Mouse (Mus musculus) adrenal gland, postnatal 25 days (tissue): Measurements from ENCODE around the gene Myh9. TPM values are rescaled to one million over a fixed set of nuclear protein-coding genes. Genes with fewer than 3 reads are reported as not detected.

Experiments used
- DNase-seq: peaks from one replicate; pipeline ENCODE4 v3.0.0; 2021; ENCODE audit warnings: mixed read lengths
- long read RNA-seq: library from polyadenylated mRNA; stranded (forward); transcript quantifications from one replicate; pipeline ENCODE4 v2.0.0, GENCODE M21; 2021
- total RNA-seq: library from RNA; stranded (reverse); gene quantifications from 2 replicates; pipeline ENCODE4 v1.2.3, GENCODE M21; 2021

Gene Myh9
- 325 and 352 TPM in 2 replicates for total RNA-seq
- long read RNA-seq, full-length matches to known transcripts, result 10 of 41 reads
- long read RNA-seq, partial matches to known transcripts, result 22 of 41 reads
- long read RNA-seq, other reads (novel, unspliced or antisense), result 9 of 41 reads

- DNase-seq, result peak; percentile 99
These were observed at the start of gene Myh9 for GRCm38 (mm10) chr15:77842047-77842843. Myh9 (minus strand) TSS chr15:77842175.

GRCm38 (mm10) chr15:77891766-77892165 lies 49.8 kb upstream of the Myh9 start:
- DNase-seq, result no peak

GRCm38 (mm10) chr15:77889761-77890422 lies 47.9 kb upstream of the Myh9 start:
- no peak for DNase-seq

GRCm38 (mm10) chr15:77888286-77888685 lies 46.3 kb upstream of the Myh9 start:
- DNase-seq, result peak; percentile 53

- no peak for DNase-seq
These were observed 45.1 kb upstream of the Myh9 start for GRCm38 (mm10) chr15:77887093-77887488.

GRCm38 (mm10) chr15:77886369-77887092 lies 44.6 kb upstream of the Myh9 start:
- no peak for DNase-seq

GRCm38 (mm10) chr15:77885945-77886344 lies 44.0 kb upstream of the Myh9 start:
- DNase-seq, result no peak

GRCm38 (mm10) chr15:77885159-77885558 lies 43.2 kb upstream of the Myh9 start:
- DNase-seq, result no peak

- no peak for DNase-seq
These were observed 41.7 kb upstream of the Myh9 start for GRCm38 (mm10) chr15:77883697-77884010.

- no peak for DNase-seq
These were observed 41.1 kb upstream of the Myh9 start for GRCm38 (mm10) chr15:77882797-77883696.

GRCm38 (mm10) chr15:77882297-77882696 lies 40.3 kb upstream of the Myh9 start:
- DNase-seq, result no peak

GRCm38 (mm10) chr15:77881698-77882097 lies 39.7 kb upstream of the Myh9 start:
- no peak for DNase-seq

- DNase-seq, result no peak
These were observed 38.8 kb upstream of the Myh9 start for GRCm38 (mm10) chr15:77880738-77881137.

GRCm38 (mm10) chr15:77879756-77880155 lies 37.8 kb upstream of the Myh9 start:
- DNase-seq, result no peak

GRCm38 (mm10) chr15:77877209-77877608 lies 35.2 kb upstream of the Myh9 start:
- DNase-seq, result no peak

GRCm38 (mm10) chr15:77876716-77877115 lies 34.7 kb upstream of the Myh9 start:
- no peak for DNase-seq

GRCm38 (mm10) chr15:77875953-77876352 lies 34.0 kb upstream of the Myh9 start:
- no peak for DNase-seq

- no peak for DNase-seq
These were observed 32.8 kb upstream of the Myh9 start for GRCm38 (mm10) chr15:77874807-77875206.

- no peak for DNase-seq
These were observed 32.3 kb upstream of the Myh9 start for GRCm38 (mm10) chr15:77874310-77874709.

- no peak for DNase-seq
These were observed 31.6 kb upstream of the Myh9 start for GRCm38 (mm10) chr15:77873564-77873963.

GRCm38 (mm10) chr15:77872996-77873395 lies 31.0 kb upstream of the Myh9 start:
- no peak for DNase-seq

- DNase-seq, result peak; percentile 63
These were observed 26.4 kb upstream of the Myh9 start for GRCm38 (mm10) chr15:77868340-77868739.
